Mouse (Mus musculus) hindbrain, embryonic 11.5 days (tissue): ENCODE data around the gene Mxd3. TPM values are rescaled to one million over a fixed set of nuclear protein-coding genes. Genes with fewer than 3 reads are reported as not detected.

Source experiments
- ATAC-seq: fragments of 200-750 bp; cut with Nextera tagmentation; 2 replicates; pipeline ENCODE4 v1.8.0; 2017; ENCODE audit warnings: mild to moderate bottlenecking, moderate TSS enrichment, moderate library complexity; ENCODE audit not compliant: low FRiP score
- DNase-seq: peaks from one replicate; pipeline ENCODE4 v3.0.0-alpha.2; 2015; ENCODE audit warnings: low spot score
- H3K27ac ChIP-seq: fragments of 300-500 bp; sonication (generic); 2 replicates; pipeline ENCODE4 v1.5.1; 2014; ENCODE audit warnings: mild to moderate bottlenecking, low read depth, low read length
- H3K27me3 ChIP-seq: fragments of 300-500 bp; sonication (generic); 2 replicates; pipeline ENCODE4 v1.6.1; 2014; ENCODE audit warnings: mild to moderate bottlenecking, low read length, moderate library complexity, mixed read lengths; ENCODE audit not compliant: control insufficient read depth, insufficient read depth
- H3K36me3 ChIP-seq: fragments of 300-500 bp; sonication (generic); 2 replicates; pipeline ENCODE4 v1.6.1; 2014; ENCODE audit warnings: mild to moderate bottlenecking, low read length, moderate library complexity, mixed read lengths; ENCODE audit not compliant: control insufficient read depth, insufficient read depth
- H3K4me1 ChIP-seq: fragments of 300-500 bp; sonication (generic); replicated peaks from 2 replicates; pipeline ENCODE4 v1.6.1; 2014; ENCODE audit warnings: low read length, mixed read lengths; ENCODE audit not compliant: control insufficient read depth, insufficient read depth
- H3K4me2 ChIP-seq: fragments of 300-500 bp; sonication (generic); replicated peaks from 2 replicates; pipeline ENCODE4 v1.6.1; 2014; ENCODE audit warnings: mild to moderate bottlenecking, low read depth, low read length
- H3K4me3 ChIP-seq: fragments of 300-500 bp; sonication (generic); 2 replicates; pipeline ENCODE4 v1.5.1; 2014; ENCODE audit warnings: low read depth, low read length
- H3K9ac ChIP-seq: fragments of 300-500 bp; sonication (generic); 2 replicates; pipeline ENCODE4 v1.6.1; 2014; ENCODE audit warnings: low read depth, low read length
- H3K9me3 ChIP-seq: fragments of 300-500 bp; sonication (generic); 2 replicates; pipeline ENCODE4 v1.6.1; 2016; ENCODE audit warnings: low read length; ENCODE audit not compliant: control insufficient read depth
- WGBS: fragments of 180-500 bp; shearing (Covaris S2); extraction: QIAGEN DNeasy Blood & Tissue Kit; methylation state at CpG from one replicate; pipeline ENCODE4 v1.1.7; 2014; 5-methylcytosine and 5-hydroxymethylcytosine counted together
- polyA plus RNA-seq: library from polyadenylated mRNA; unstranded; fragments of >200 nt; fragmentation: Nextera tagmentation; extraction: Ambion mirVana; gene quantifications from 2 replicates; pipeline ENCODE4 v1.2.1, GENCODE M21; 2014

The Mxd3 gene
- polyA plus RNA-seq, 1 experiment from 2014 or later, result 30.5 TPM

DNA sequence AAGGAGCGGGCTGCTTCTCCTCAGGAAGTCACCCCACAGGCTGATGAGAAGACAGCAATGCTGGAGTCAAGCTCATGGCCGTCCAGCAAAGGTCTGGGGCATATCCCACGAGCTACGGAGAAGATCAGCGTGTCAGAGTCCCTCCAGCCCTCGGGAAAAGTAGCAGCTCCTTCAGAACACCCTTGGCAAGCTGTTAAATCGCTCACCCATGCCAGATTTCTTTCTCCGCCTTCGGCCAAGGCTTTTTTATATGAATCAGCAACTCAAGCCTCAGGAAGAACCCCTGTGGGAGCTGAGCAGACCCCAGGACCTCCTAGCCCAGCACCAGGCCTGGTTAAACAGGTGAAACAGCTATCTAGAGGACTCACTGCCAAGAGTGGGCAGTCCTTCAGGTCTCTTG, 16.6 kb downstream of the Mxd3 start:
- Histone ChIP-seq H3K27me3 (no peaks in the 10 kb centered on the region), H3K36me3 (peaks cover 15% of the 10 kb centered on the region; the same call in 1 of the 2 replicates), H3K4me2 (no peak overlapping the region), H3K27ac (no peak overlapping the region), H3K9ac (no peak overlapping the region), H3K4me1 (no peaks in the 10 kb centered on the region), H3K9me3 (no peaks in the 10 kb centered on the region), H3K4me3 (no peak overlapping the region)
- WGBS, result 95% methylated on average over 9 of the region's 9 CpGs
- DNase-seq (no peak), ATAC-seq (no peak)

DNA sequence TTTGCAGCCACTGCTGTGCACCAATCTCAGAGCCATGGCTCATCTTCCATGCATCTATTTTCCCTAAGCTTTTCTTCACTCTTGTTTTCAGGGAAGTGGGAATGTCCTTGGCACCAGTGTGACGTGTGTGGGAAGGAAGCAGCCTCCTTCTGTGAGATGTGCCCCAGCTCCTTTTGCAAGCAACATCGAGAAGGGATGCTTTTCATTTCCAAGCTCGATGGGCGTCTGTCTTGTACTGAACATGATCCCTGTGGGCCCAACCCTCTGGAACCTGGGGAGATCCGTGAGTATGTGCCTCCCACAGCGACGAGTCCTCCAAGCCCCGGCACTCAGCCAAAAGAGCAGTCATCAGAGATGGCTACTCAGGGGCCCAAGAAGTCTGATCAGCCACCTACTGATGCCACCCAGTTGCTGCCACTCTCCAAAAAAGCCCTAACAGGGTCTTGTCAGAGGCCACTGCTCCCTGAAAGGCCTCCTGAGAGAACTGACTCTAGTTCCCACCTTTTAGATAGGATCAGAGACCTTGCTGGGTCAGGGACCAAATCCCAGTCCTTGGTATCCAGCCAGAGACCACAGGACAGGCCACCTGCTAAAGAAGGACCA, 17.5 kb downstream of the Mxd3 start:
- Histone ChIP-seq H3K27ac (no peak overlapping the region), H3K4me1 (no peaks in the 10 kb centered on the region), H3K27me3 (no peaks in the 10 kb centered on the region), H3K4me3 (no peak overlapping the region), H3K36me3 (peaks cover 19% of the 10 kb centered on the region), H3K9me3 (no peaks in the 10 kb centered on the region), H3K4me2 (no peak overlapping the region), H3K9ac (no peak overlapping the region)
- DNase-seq, result no peak
- 93% methylated on average over 8 of the region's 8 CpGs for WGBS
- ATAC-seq, result no peak

DNA sequence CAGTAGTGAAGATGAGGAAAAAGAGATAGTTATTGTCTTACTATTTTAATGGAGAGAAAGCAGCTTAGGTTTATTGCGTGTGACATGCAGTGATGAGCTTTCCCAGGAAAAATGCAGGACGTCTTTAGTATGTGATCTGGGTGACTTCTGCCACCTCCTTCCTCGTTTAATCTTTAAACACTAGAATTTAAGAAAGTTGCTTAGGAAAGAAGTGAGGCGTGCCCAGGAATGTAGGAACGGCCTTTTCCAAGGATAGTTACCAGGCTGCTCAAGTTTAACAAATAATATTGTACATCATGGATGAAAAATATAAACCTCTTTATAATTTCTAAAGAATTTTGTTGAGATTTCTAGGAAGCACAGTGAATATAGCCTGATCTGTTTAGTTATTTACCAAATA, 28.7 kb downstream of the Mxd3 start:
- no peak for ATAC-seq
- no peak for DNase-seq
- Histone ChIP-seq H3K36me3 (peaks cover 12% of the 10 kb centered on the region), H3K9ac (no peak overlapping the region), H3K4me1 (no peaks in the 10 kb centered on the region), H3K4me3 (no peak overlapping the region), H3K27me3 (no peaks in the 10 kb centered on the region), H3K4me2 (no peak overlapping the region), H3K27ac (no peak overlapping the region), H3K9me3 (no peaks in the 10 kb centered on the region)
- WGBS, result 92% methylated on average over 5 of the region's 5 CpGs

DNA sequence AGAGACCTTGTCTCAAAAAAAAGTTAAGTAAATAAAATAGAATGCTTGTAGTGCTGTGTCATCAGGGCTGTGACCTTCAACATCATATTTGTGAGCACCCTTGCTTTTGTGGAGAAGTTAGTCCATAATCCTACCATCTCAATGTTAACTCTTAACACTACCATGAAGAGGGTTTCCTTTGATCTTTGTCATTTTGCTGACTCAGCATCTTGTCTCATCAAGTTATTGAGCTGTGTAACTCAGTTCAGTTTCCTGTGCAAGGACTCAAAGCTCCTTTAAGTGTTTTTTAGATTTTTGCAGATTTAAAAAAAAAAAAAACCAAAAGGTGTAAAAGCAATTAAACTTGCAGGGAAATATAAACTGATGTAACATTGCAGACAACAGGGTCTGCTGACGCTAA, 32.9 kb downstream of the Mxd3 start:
- Histone ChIP-seq H3K4me2 (no peak overlapping the region), H3K4me3 (no peak overlapping the region), H3K27ac (no peak overlapping the region), H3K9ac (no peak overlapping the region), H3K36me3 (peaks cover 3% of the 10 kb centered on the region; the same call in 1 of the 2 replicates), H3K27me3 (no peaks in the 10 kb centered on the region), H3K9me3 (no peaks in the 10 kb centered on the region), H3K4me1 (no peaks in the 10 kb centered on the region)
- DNase-seq (no peak), ATAC-seq (no peak)
- 97% methylated on average over 1 of the region's 1 CpGs for WGBS

DNA sequence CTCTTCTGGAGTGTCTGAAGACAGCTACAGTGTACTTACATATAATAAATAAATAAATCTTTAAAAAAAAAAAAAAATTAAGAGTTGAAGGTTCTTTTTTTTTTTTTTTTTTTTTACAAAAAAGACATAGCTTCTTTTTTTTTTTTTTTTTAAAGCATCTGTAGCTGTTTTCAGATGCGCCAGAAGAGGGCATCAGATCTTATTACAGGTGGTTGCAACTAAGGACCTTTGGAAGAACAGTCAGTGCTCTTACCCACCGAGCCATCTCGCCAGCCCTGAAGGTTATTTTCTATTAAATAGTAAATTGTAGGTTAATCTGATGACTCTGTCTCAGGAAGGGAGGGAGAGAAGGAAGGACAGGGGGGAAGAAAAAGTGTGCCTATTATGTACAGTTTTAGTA, 40.8 kb downstream of the Mxd3 start:
- no peak for DNase-seq
- 92% methylated on average over 3 of the region's 3 CpGs for WGBS
- H3K36me3 ChIP-seq, result peaks cover 5% of the 10 kb centered on the region

DNA sequence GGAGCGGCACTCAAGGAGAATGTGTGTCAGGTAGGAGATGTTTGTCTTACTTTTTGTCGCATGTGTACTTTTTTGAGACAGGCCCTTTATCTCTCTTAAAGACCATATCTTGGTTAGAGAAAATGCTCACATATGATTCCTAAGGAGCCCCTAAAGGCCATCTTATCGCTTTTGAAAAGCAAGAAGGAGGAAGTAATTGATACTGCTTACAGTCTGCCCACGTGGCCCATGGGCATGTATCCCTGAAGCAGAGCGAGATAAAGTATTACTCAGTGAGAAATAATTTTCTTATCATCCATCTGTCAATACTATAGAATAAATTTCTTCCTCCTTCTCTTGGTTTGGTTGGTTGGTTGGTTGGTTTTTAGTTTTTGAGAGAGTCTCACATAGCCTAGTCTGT, 52.0 kb downstream of the Mxd3 start:
- no peak for ATAC-seq
- Histone ChIP-seq H3K27ac (no peak overlapping the region), H3K4me2 (no peak overlapping the region), H3K4me3 (no peak overlapping the region), H3K27me3 (no peaks in the 10 kb centered on the region), H3K9me3 (no peaks in the 10 kb centered on the region), H3K36me3 (0 out of 2 replicates have a peak, but pooled peaks cover 9% of the 10 kb centered on the region), H3K4me1 (no peaks in the 10 kb centered on the region), H3K9ac (no peak overlapping the region)
- 90% methylated on average over 5 of the region's 5 CpGs for WGBS
- no peak for DNase-seq

More for the DNA sequence above, 40.8 kb downstream of the Mxd3 start:
- no peak overlapping the region for H3K4me2 ChIP-seq
- H3K9ac ChIP-seq, result no peak overlapping the region
- no peak overlapping the region for H3K4me3 ChIP-seq
- H3K4me1 ChIP-seq, result no peaks in the 10 kb centered on the region
- H3K27me3 ChIP-seq, result no peaks in the 10 kb centered on the region
- H3K27ac ChIP-seq, result no peak overlapping the region
- no peaks in the 10 kb centered on the region for H3K9me3 ChIP-seq
- no peak for ATAC-seq

DNA sequence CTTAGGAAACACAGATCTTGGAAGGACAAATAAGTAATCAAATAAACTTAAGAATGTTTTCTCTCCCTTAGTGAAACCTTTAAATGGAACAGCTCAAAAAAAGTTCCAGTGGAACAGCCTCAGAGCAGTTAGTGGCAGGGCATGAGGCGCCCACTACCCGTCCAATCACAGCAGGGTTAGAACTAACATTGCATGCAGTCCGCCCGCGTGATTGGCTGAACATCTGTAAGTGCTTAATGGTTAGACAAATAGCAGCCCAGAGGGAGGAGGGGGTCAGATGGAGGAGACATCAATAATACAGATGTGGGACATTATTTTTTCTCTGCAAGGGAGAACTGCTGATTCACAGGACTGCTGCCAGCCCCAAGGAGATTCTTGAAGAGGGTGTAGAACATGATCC, 52.4 kb downstream of the Mxd3 start:
- 83% methylated on average over 5 of the region's 5 CpGs for WGBS
- ATAC-seq (no peak), DNase-seq (no peak)
- Histone ChIP-seq H3K36me3 (0 out of 2 replicates have a peak, but pooled peaks cover 9% of the 10 kb centered on the region), H3K4me1 (no peaks in the 10 kb centered on the region), H3K4me2 (no peak overlapping the region), H3K4me3 (no peak overlapping the region), H3K27me3 (no peaks in the 10 kb centered on the region), H3K27ac (no peak overlapping the region), H3K9me3 (no peaks in the 10 kb centered on the region), H3K9ac (no peak overlapping the region)

Other genes starting within 250 kb of the Mxd3 start
- gene Uimc1, start 229.5 kb downstream of the Mxd3 start, polyA plus RNA-seq, result 21.5 and 24.1 TPM in 2 replicates
- 21.1 and 25.2 TPM in 2 replicates for gene Zfp346, start 224.5 kb downstream of the Mxd3 start, polyA plus RNA-seq
- not detected in 2 replicates for gene Gm17617, start 196.3 kb downstream of the Mxd3 start, polyA plus RNA-seq
- gene Fgfr4, start 177.2 kb downstream of the Mxd3 start, polyA plus RNA-seq, result 0.66 and 1.5 TPM in 2 replicates
- gene Nsd1, start 120.0 kb downstream of the Mxd3 start, polyA plus RNA-seq, result 64.5 and 108 TPM in 2 replicates
- gene Prelid1, start 9.3 kb downstream of the Mxd3 start, polyA plus RNA-seq, result 433 and 450 TPM in 2 replicates
- gene Rab24, start 7.9 kb downstream of the Mxd3 start, polyA plus RNA-seq, result 90.2 and 90.9 TPM in 2 replicates
- 64.8 and 77.3 TPM in 2 replicates for gene Lman2, start 33.0 kb upstream of the Mxd3 start, polyA plus RNA-seq
- gene Rgs14, start 39.9 kb upstream of the Mxd3 start, polyA plus RNA-seq, result 0.42 and 0.48 TPM in 2 replicates
- gene Slc34a1, start 68.4 kb upstream of the Mxd3 start, polyA plus RNA-seq, result not detected in 2 replicates
- gene Pfn3, start 85.4 kb upstream of the Mxd3 start, polyA plus RNA-seq, result not detected in 2 replicates
- gene F12, start 97.0 kb upstream of the Mxd3 start, polyA plus RNA-seq, result 0.28 TPM in 1 of 2 replicates, not detected in the other
- gene Grk6, start 115.2 kb upstream of the Mxd3 start, polyA plus RNA-seq, result 37.6 and 52.3 TPM in 2 replicates
- 2.4 and 2.5 TPM in 2 replicates for gene Prr7, start 134.4 kb upstream of the Mxd3 start, polyA plus RNA-seq
- 277 and 314 TPM in 2 replicates for gene Dbn1, start 158.3 kb upstream of the Mxd3 start, polyA plus RNA-seq
- gene Pdlim7, start 183.9 kb upstream of the Mxd3 start, polyA plus RNA-seq, result 135 and 152 TPM in 2 replicates
- 2.2 and 2.8 TPM in 2 replicates for gene Dok3, start 199.5 kb upstream of the Mxd3 start, polyA plus RNA-seq
- gene Ddx41, start 206.8 kb upstream of the Mxd3 start, polyA plus RNA-seq, result 67.6 and 75.0 TPM in 2 replicates
- gene Fam193b, start 241.3 kb upstream of the Mxd3 start, polyA plus RNA-seq, result 44.5 and 45.9 TPM in 2 replicates
- 50.1 and 63.8 TPM in 2 replicates for gene Tmed9, start 243.9 kb upstream of the Mxd3 start, polyA plus RNA-seq